Mouse (Mus musculus) left cerebral cortex, adult 8-10 months (tissue): ENCODE results near the gene Mogat2. TPM values are rescaled to one million over a fixed set of nuclear protein-coding genes. Genes with fewer than 3 reads are reported as not detected.

Source experiments
- DNase-seq, 2 experiments: peaks; one replicate each; pipeline ENCODE4 v3.0.0; 2022; ENCODE audit warnings: low spot score in 2 of 2
- total RNA-seq, 4 experiments: library from RNA; stranded (reverse); gene quantifications; 2 replicates each; pipeline ENCODE4 v1.2.4; 2022

The Mogat2 gene
- total RNA-seq, result not detected

DNA sequence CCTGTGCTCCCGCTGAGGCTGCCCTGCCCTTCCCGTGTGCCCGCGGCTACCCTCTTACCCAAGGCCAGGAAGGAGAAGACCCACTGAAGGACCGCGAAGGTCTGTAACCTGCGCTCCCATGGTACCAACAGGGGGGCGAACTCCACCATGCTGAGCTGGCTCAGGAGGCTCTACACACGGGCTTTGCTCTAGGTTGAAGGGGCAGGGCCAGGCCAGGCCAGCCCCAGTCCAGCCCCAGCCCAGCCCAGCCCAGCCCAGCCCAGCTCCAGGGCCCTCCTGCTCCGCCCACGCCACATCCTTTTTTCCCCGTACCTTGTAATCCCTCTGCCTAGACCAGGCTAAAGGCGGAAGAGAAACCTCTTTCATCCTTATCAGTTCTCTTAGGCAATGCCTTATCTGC is at the start of gene Mogat2:
Mogat2 (minus strand) TSS at position 203 of the 400 bp plus-strand sequence.
- DNase-seq, result no peak

DNA sequence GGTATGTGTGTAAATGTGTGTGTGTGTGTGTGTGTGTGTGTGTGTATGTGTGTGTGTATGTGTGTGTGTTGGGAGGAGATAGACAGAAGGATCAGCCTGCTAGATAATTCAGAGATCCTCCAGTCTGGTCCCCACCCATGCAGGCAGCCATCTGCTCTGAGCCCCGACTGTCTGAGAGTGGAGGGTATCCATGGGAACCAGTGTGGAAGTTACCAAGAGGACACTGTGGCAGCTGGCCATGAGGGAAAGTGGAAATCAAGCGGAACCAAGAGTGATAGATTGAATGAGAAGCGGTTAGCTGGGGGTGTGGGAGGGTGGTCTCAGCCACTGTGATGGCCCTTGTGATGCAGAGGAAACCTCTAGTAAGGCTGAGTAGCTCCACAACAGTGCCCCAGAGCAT is 48.9 kb upstream of the Mogat2 start:
- DNase-seq, result peak in 1 of 2 experiments; percentile 70

DNA sequence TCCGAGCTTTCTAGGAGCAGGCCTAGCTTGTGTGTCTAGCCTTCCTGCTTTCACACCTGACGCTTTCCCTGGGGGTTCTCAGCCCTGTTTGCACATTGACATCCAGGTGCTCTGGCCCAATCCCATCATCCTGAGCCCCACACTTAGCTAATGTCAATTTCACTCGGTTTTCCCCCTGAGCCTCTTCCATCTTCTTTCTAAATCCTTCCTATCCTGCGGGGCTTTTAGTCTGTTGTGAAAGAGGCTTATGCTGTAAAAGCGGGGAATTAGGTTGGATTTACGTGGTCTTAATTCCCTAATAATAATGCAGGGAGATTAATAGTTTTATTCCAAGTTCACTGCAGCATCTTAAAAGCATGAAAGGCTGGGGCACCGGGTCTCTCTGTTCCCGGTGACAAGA is 41.2 kb upstream of the Mogat2 start:
- DNase-seq, result no peak

- no peak for DNase-seq
Measured at GRCm38 (mm10) chr7:99278309-99278708, 39.9 kb upstream of the Mogat2 start.

- DNase-seq, result no peak
Measured at GRCm38 (mm10) chr7:99276679-99277078, 38.3 kb upstream of the Mogat2 start.

DNA sequence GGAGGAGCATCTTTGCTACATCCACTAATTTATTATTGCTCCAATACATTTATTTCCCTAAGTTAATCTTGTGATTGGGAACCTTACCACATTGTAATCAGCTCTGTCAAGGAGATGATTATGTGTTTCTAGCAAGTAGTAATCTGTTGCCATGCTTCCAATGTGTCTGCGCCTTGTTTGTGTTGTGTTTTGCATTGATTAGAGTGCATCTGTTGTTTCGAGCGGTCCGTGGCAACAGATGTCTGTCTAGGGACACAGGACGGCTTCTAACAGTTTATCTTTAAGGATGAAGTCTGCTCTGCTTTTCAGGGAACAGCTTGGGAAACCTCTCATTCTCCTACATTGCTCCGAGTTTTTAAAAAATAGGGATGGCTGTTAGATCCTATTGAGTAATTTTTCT is 36.7 kb upstream of the Mogat2 start:
- no peak for DNase-seq

DNA sequence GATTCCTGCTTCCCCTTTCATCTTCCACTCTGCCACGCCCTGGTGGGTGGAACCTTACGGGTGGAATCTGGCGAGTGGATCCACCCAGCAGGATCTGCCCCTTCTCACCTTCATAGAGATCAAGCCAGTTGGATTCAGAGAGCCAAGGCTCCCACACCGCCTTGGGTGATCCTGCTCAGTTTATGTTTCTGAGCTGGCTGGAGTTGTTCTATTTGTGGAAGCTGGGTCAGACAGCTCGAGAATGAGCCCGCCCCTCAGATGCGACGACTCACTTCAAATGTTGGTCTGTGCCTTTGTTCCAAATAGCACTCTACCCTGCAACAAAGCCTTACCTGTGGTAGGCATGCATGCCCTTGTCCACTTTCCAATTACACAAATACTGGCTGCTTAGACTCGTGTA is 33.2 kb upstream of the Mogat2 start:
- DNase-seq, result no peak

GRCm38 (mm10) chr7:99268951-99269945 is 30.8 kb upstream of the Mogat2 start:
- DNase-seq, result no peak

GRCm38 (mm10) chr7:99268506-99268900 is 30.1 kb upstream of the Mogat2 start:
- no peak for DNase-seq

GRCm38 (mm10) chr7:99267897-99268505 is 29.6 kb upstream of the Mogat2 start:
- DNase-seq, result peak; percentile 73 to 85

DNA sequence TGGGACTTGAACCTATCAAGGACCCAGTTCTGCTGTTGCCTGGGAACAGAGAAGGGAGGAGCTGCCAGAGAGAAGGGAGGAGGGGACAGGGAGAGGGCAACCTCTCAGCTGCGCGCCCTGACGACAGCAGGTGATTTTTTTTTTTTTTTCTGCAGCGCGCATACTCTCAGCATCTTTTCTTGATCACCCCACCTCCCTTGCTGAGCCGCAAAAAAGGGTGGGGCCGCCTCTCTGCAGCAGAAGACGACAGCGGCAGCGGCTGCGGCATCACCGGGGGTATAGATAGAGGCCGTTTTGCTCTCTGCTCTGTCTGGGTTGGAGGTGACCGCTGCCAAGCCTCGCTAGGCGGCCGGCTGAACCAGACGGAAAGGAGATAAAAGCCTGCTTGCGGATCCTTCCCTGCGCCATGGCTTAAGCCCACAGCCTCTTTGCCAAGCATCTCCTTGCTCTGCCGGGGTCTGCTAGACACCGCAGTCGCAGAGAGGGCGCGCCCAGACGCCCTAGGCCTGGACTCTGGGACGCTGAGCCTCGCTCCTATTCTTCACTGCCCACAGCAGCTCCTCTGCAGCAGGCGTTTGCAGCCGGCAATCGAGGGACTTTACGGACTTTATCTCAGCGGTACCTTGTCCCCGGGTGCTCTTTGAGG is 29.0 kb upstream of the Mogat2 start, which contains the start of gene Map6:
Map6 (plus strand) TSS at position 197 of the 646 bp plus-strand sequence.
- DNase-seq, result peak; percentile 70 to 83

GRCm38 (mm10) chr7:99264597-99264996 is 26.2 kb upstream of the Mogat2 start:
- DNase-seq, result no peak

- DNase-seq, result no peak
Measured at GRCm38 (mm10) chr7:99263509-99263908, 25.1 kb upstream of the Mogat2 start.

DNA sequence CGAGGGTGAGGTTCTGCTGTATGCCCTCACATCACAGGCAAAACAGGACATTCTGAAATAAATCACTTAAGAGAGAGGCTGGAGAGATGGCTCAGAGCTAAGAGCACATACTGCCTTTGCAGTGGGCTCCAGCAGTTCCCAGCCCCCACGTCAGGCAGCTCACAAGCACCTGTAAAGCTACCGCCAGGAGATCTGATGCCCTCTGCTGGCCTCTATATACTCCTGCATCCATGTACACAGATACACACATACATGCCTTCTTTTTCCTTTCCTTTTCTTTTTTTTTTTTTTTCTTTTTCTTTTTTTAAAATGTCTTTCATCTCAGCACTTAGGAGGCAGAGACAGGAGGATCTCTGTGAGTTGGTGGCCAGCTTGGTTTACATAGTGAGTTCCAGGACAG is 23.5 kb upstream of the Mogat2 start:
- DNase-seq, result no peak

- DNase-seq, result peak in 1 of 2 experiments; percentile 84
Measured at GRCm38 (mm10) chr7:99255006-99255405, 16.6 kb upstream of the Mogat2 start.

GRCm38 (mm10) chr7:99250386-99250785 is 12.0 kb upstream of the Mogat2 start:
- no peak for DNase-seq

GRCm38 (mm10) chr7:99249582-99249911 is 11.1 kb upstream of the Mogat2 start:
- DNase-seq, result no peak

DNA sequence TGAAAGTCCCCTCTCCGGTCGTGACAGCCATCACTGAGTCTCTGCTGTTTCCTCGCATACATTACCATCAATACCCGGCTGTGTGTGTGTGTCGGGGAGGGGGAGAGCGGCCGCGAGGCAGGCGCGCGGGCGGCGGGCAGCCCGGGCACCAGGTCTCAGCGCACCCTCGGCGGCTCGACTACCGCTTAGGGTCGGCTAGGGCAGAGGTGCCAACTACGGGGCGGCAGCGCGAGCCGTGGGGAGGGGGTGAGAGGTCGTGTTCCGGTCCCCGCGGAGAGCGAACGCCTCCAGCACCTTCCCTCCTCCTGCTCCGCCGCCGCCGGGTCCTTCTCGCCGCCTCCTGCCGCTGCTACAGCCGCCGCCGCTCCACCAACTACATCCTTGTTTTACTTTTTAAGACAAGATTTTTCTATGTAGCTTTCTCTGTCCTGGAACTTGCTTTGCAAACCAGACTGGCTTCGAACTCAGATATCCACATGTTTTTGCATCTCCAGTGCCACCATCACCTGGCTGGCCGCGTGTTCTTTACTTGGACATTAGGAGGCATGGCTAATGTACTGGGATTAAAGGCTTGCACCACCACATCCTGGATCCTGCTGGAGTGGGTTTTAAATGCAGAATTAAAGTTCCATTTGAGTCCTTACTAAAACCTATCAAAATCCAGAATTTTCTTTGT is 10.6 kb upstream of the Mogat2 start:
- DNase-seq, result no peak

DNA sequence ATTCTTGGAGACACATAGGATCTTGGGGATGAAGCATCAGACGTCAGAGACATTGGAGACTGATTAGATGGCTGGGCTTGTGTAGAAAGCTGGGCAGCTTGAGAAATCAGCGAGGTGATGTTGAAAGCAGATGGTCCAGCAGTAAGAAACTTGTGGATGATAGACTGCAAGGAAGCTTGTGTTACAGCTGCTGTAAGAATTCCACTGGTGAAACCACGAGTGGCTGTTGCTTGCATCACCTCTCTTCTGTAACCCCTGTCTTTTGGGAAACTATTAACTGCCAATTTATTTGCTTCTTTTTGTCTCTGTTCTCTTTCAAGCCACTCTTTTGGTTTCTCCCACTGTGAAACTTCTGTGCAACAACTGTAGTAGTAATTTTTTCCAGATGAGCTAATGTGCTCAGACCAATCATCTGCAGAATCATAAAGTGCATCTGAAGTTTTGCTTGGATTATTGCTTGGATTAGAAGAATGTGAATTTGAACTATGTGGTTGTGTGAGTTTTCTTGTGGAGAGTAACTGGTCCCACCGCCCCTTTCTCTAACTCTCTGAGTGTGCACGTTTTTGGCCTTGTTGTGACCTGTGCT is 9.8 kb upstream of the Mogat2 start:
- no peak for DNase-seq

DNA sequence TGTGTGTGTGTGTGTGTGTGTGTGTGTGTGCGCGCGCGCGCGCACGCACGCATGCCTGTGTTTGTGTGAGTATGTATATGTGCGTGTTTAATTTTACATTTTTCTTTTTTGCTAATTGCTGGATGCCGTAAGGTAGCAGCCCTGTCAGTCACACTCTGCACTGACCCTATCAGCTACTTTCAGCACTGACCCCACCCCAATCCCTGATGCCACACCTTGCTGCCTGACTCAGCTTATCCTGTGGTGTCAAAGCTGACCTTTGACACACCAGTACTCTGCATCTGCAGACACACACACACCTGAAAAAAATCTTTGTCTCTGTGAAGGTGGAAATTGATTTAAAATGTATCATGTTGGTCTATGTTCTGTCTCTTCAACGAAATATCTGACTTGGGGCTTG is 3.7 kb upstream of the Mogat2 start:
- DNase-seq, result no peak
